In genomic region chr8:104631975-104632374, GRCm38 (mm10) we compare ENCODE assay signal across 9 mouse cellular contexts. TPM values are rescaled to one million over a fixed set of nuclear protein-coding genes. Genes with fewer than 3 reads are reported as not detected.
A peak's percentile ranks its signal among the peaks of the same experiment; 100 is the strongest.
DNase-seq lines count a peak whose midpoint lies in the region; ATAC-seq and TF ChIP-seq lines count a peak whose summit lies in the region.
"Had no signal": no experiment of that assay in that cellular context is flagged by ENCODE, and none has a peak within 500 bp of the region (broad histone marks: within the 10 kb centered on the region; RNA-seq: fewer than 3 reads in every experiment).

No protein-coding gene starts in this region.

- H3K27ac ChIP-seq in limb, embryonic 11.5 days (replicated peaks; ENCODE audit: low read depth, low read length) = 0 out of 2 replicates have a peak overlapping the region, but pooled peaks have one; percentile 26

- H3K4me2 ChIP-seq in limb, embryonic 11.5 days (ENCODE audit: low read depth, severe bottlenecking) = peak overlapping the region; percentile 73

- H3K9me3 ChIP-seq in G1E (replicated peaks) = no peaks in the 10 kb centered on the region
- H3K9me3 ChIP-seq in limb, embryonic 11.5 days (ENCODE audit: control insufficient read depth, low read length) = no peaks in the 10 kb centered on the region

- H3K27me3 ChIP-seq in G1E (ENCODE audit: insufficient read depth, low read length) = peaks cover 3% of the 10 kb centered on the region; the same call in 1 of the 2 replicates
- peaks cover 11% of the 10 kb centered on the region for H3K27me3 ChIP-seq in limb, embryonic 11.5 days (ENCODE audit: control insufficient read depth, insufficient read depth, low read length)

- ATAC-seq in G1E (ENCODE audit: extremely low read depth, insufficient number of reproducible peaks, low FRiP score, poor library complexity, severe bottlenecking) = no peak
- 0 out of 2 replicates have a peak, but pooled peaks have one; percentile 10 for ATAC-seq in limb, embryonic 11.5 days (ENCODE audit: insufficient number of reproducible peaks, low FRiP score, low TSS enrichment, low read depth)

- no peak overlapping the region; the same call in 1 of the 2 replicates for H3K9ac ChIP-seq in limb, embryonic 11.5 days (ENCODE audit: low read length)

- 24% methylated on average over 5 of the region's 5 CpGs for WGBS in limb, embryonic 11.5 days

- H3K36me3 ChIP-seq in G1E (replicated peaks) = peaks cover 45% of the 10 kb centered on the region
- no peaks in the 10 kb centered on the region for H3K36me3 ChIP-seq in limb, embryonic 11.5 days (ENCODE audit: control insufficient read depth, insufficient read depth, low read length)

- DNase-seq in layer of hippocampus, adult 9-11 months = peak; percentile 24
- DNase-seq in layer of hippocampus, postnatal 36 days = no peak
- DNase-seq in G1E (ENCODE audit: low spot score) = peak; percentile 43
- peak; percentile 59 to 64 for DNase-seq in heart, adult 18-20 months
- peak; percentile 34 for DNase-seq in limb, embryonic 11.5 days (ENCODE audit: low spot score)
- DNase-seq in embryo, embryonic 9.5 days (ENCODE audit: extremely low spot score) = no peak
- DNase-seq in layer of hippocampus, adult 18-20 months (ENCODE audit: low spot score in 2 of 2) = no peak
- no peak for DNase-seq in layer of hippocampus, postnatal 14 days (ENCODE audit: low spot score in 2 of 2)

- H3K4me3 ChIP-seq in G1E (ENCODE audit: low read depth, low read length) = peak overlapping the region; percentile 68; the same call in 1 of the 2 replicates
- H3K4me3 ChIP-seq in limb, embryonic 11.5 days (ENCODE audit: low read depth, low read length) = no peak overlapping the region

- peaks cover 56% of the 10 kb centered on the region for H3K4me1 ChIP-seq in G1E (ENCODE audit: insufficient read depth, low read depth, low read length)
- peaks cover 18% of the 10 kb centered on the region for H3K4me1 ChIP-seq in limb, embryonic 11.5 days (ENCODE audit: control insufficient read depth, insufficient read depth, low read length)

- no peak for TF ChIP-seq CTCF in G1E (IDR thresholded peaks at IDR 0.05; ENCODE audit: low read depth, low read length)

RNA-seq across cellular contexts. Expression of gene Rrad, which starts 0.8 kb away (rescaled TPM):
- 1 to 10 TPM; 1.1 to 1.3 TPM for total RNA-seq in layer of hippocampus, postnatal 36 days (2021)
- 4.4 and 6.8 TPM in 2 replicates for total RNA-seq in G1E (2014; fragmentation: Nextera tagmentation)
- 4.9 and 5.3 TPM in 2 replicates for total RNA-seq in G1E (2017)
- 7.2 and 7.9 TPM in 2 replicates for polyA plus RNA-seq in G1E (2012)
- 100 to 1,000 TPM in 1 of 2 experiments, 10 to 100 TPM in 1; 88.7 to 108 TPM for total RNA-seq in heart, adult 18-20 months (2021)
- polyA plus RNA-seq in limb, embryonic 11.5 days (2014; fragmentation: Nextera tagmentation; extraction: Ambion mirVana) = 6.5 and 7.6 TPM in 2 replicates
- total RNA-seq in layer of hippocampus, adult 18-20 months (2021) = 1 to 10 TPM in 1 of 2 experiments, under 1 TPM in 1; 0.89 to 2.0 TPM
- total RNA-seq in layer of hippocampus, postnatal 14 days (2021) = 1 to 10 TPM; 2.1 to 3.3 TPM

RNA-seq across cellular contexts. Expression of gene Cdh16, which starts 7.8 kb away (rescaled TPM):
- not detected for total RNA-seq in layer of hippocampus, postnatal 36 days (2021)
- total RNA-seq in G1E (2014; fragmentation: Nextera tagmentation) (not detected in 2 replicates), G1E (2017) (0.17 and 0.22 TPM in 2 replicates)
- polyA plus RNA-seq in G1E (2012) = not detected in 2 replicates
- 1 to 10 TPM; 3.9 to 5.2 TPM for total RNA-seq in heart, adult 18-20 months (2021)
- polyA plus RNA-seq in limb, embryonic 11.5 days (2014; fragmentation: Nextera tagmentation; extraction: Ambion mirVana) = not detected in 2 replicates
- not detected for total RNA-seq in layer of hippocampus, adult 18-20 months (2021)
- total RNA-seq in layer of hippocampus, postnatal 14 days (2021) = not detected
- total RNA-seq: left cerebral cortex, adult 8-10 months had no signal

RNA-seq across cellular contexts. Expression of gene Ciao2b, which starts 9.8 kb away (rescaled TPM):
- total RNA-seq in layer of hippocampus, postnatal 36 days (2021) = 10 to 100 TPM; 26.8 to 28.0 TPM
- total RNA-seq in G1E (2014; fragmentation: Nextera tagmentation) = 20.3 and 20.9 TPM in 2 replicates
- total RNA-seq in G1E (2017) = 44.4 and 54.3 TPM in 2 replicates
- 75.3 and 78.3 TPM in 2 replicates for polyA plus RNA-seq in G1E (2012)
- 10 to 100 TPM; 62.2 to 66.5 TPM for total RNA-seq in heart, adult 18-20 months (2021)
- polyA plus RNA-seq in limb, embryonic 11.5 days (2014; fragmentation: Nextera tagmentation; extraction: Ambion mirVana) = 89.8 and 99.1 TPM in 2 replicates
- 10 to 100 TPM; 24.6 to 31.6 TPM for total RNA-seq in layer of hippocampus, adult 18-20 months (2021)
- 10 to 100 TPM; 26.1 to 28.2 TPM for total RNA-seq in layer of hippocampus, postnatal 14 days (2021)

RNA-seq across cellular contexts. Expression of gene Pdp2, which starts 40.7 kb away (rescaled TPM):
- 1 to 10 TPM; 7.3 to 7.4 TPM for total RNA-seq in layer of hippocampus, postnatal 36 days (2021)
- total RNA-seq in G1E (2014; fragmentation: Nextera tagmentation) = 14.2 and 17.7 TPM in 2 replicates
- 20.4 and 22.8 TPM in 2 replicates for total RNA-seq in G1E (2017)
- 3.1 and 4.4 TPM in 2 replicates for polyA plus RNA-seq in G1E (2012)
- total RNA-seq in heart, adult 18-20 months (2021) = 10 to 100 TPM; 18.1 to 22.5 TPM
- 16.7 and 19.0 TPM in 2 replicates for polyA plus RNA-seq in limb, embryonic 11.5 days (2014; fragmentation: Nextera tagmentation; extraction: Ambion mirVana)
- total RNA-seq in layer of hippocampus, adult 18-20 months (2021) = 1 to 10 TPM; 7.1 to 8.4 TPM
- total RNA-seq in layer of hippocampus, postnatal 14 days (2021) = 1 to 10 TPM; 8.4 to 9.3 TPM

Comparison
In these comparisons a context has a peak if more than half of its experiments do, and no peak if none do; other contexts are left out.
1. DNase-seq: peak in layer of hippocampus, adult 9-11 months (single experiment), G1E (single experiment), heart, adult 18-20 months (2 of 2) and limb, embryonic 11.5 days (single experiment); none in layer of hippocampus, postnatal 36 days (0 of 2), embryo, embryonic 9.5 days (single experiment), layer of hippocampus, adult 18-20 months (0 of 2) and layer of hippocampus, postnatal 14 days (0 of 2).
2. RNA of gene Rrad, which starts 0.8 kb away (total RNA-seq): 88.7 to 108 TPM in heart, adult 18-20 months; 4.4 to 6.8 TPM in G1E, 2.1 to 3.3 TPM in layer of hippocampus, postnatal 14 days, 0.89 to 2.0 TPM in layer of hippocampus, adult 18-20 months and 1.1 to 1.3 TPM in layer of hippocampus, postnatal 36 days; every median in the first group is over 10 times any median in the second.
3. RNA of gene Cdh16, which starts 7.8 kb away (total RNA-seq): 3.9 to 5.2 TPM in heart, adult 18-20 months; 0.17 to 0.22 TPM in G1E, not detected in layer of hippocampus, postnatal 36 days, not detected in layer of hippocampus, adult 18-20 months and not detected in layer of hippocampus, postnatal 14 days; every median in the first group is over 4 times any median in the second.